Mouse (Mus musculus) stomach, postnatal 0 days (tissue): ENCODE data around the gene Il1r1. TPM values are rescaled to one million over a fixed set of nuclear protein-coding genes. Genes with fewer than 3 reads are reported as not detected.
"Not testable (repeated sequence)": the region's sequence is repeated elsewhere in the genome, so short reads cannot be mapped to it uniquely, and the experiment has no call there.

Source experiments
- ATAC-seq: fragments of 200-750 bp; cut with Nextera tagmentation; 2 replicates; pipeline ENCODE4 v1.8.0; 2017; ENCODE audit not compliant: low FRiP score, low TSS enrichment
- DNase-seq: peaks from one replicate; pipeline ENCODE4 v3.0.0-alpha.2; 2016; ENCODE audit warnings: low spot score
- H3K27ac ChIP-seq: fragments of 300-500 bp; sonication (generic); replicated peaks from 2 replicates; pipeline ENCODE4 v1.5.1; 2014; ENCODE audit warnings: mild to moderate bottlenecking, control low read depth
- H3K27me3 ChIP-seq: fragments of 300-500 bp; sonication (generic); 2 replicates; pipeline ENCODE4 v1.6.1; 2014; ENCODE audit warnings: low read length; ENCODE audit not compliant: control insufficient read depth, insufficient read depth
- H3K36me3 ChIP-seq: fragments of 300-500 bp; sonication (generic); 2 replicates; pipeline ENCODE4 v1.6.1; 2014; ENCODE audit warnings: low read length, mixed read lengths; ENCODE audit not compliant: control insufficient read depth, insufficient read depth
- H3K4me1 ChIP-seq: fragments of 300-500 bp; sonication (generic); replicated peaks from 2 replicates; pipeline ENCODE4 v1.6.1; 2014; ENCODE audit warnings: antibody characterized with exemption; ENCODE audit not compliant: control insufficient read depth, insufficient read depth
- H3K4me2 ChIP-seq: fragments of 300-500 bp; sonication (generic); replicated peaks from 2 replicates; pipeline ENCODE4 v1.6.1; 2014; ENCODE audit warnings: low read depth, mild to moderate bottlenecking, control low read depth, moderate library complexity
- H3K4me3 ChIP-seq: fragments of 300-500 bp; sonication (generic); 2 replicates; pipeline ENCODE4 v1.5.1; 2014; ENCODE audit warnings: low read depth, low read length, control low read depth
- H3K9ac ChIP-seq: fragments of 300-500 bp; sonication (generic); 2 replicates; pipeline ENCODE4 v1.6.1; 2014; ENCODE audit warnings: mild to moderate bottlenecking, low read length, control low read depth, mixed read lengths
- H3K9me3 ChIP-seq: fragments of 300-500 bp; sonication (generic); 2 replicates; pipeline ENCODE4 v1.6.1; 2016; ENCODE audit warnings: low read length; ENCODE audit not compliant: control insufficient read depth
- CTCF ChIP-seq: IDR thresholded peaks from 2 replicates; pipeline ENCODE4 v1.5.1; 2016; ENCODE audit warnings: antibody characterized with exemption, low read depth, mild to moderate bottlenecking, moderate library complexity
- EP300 ChIP-seq: optimal IDR thresholded peaks from 2 replicates; pipeline ENCODE3; 2016; ENCODE audit warnings: antibody characterized with exemption
- WGBS: fragments of 180-500 bp; shearing (Covaris S2); extraction: QIAGEN DNeasy Blood & Tissue Kit; methylation state at CpG from one replicate; pipeline ENCODE4 v1.1.7; 2014; 5-methylcytosine and 5-hydroxymethylcytosine counted together
- polyA plus RNA-seq: library from polyadenylated mRNA; unstranded; fragments of >200 nt; fragmentation: Nextera tagmentation; extraction: Ambion mirVana; gene quantifications from 2 replicates; pipeline ENCODE4 v1.2.1, GENCODE M21; 2015

The Il1r1 gene
- polyA plus RNA-seq, 1 experiment from 2014 or later: 7.3 TPM

DNA sequence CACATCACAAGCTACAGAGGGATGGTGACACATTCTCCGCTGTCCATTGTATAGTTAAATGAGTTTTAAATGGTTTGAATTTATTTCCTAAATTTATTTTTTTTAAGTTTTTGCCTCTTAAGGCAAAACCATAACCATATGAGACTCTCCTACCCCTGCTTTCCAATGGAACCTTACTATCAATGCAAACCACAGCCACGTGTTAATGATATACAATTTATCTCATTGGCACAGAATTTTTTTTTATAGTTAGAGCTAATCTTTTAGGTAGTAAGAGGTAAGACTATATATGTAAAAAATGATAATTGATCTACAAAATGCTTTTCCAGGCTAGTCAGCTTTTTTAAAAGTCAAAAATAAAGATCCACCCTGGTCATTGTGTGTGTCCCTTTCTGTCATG lies 73.2 kb downstream of the Il1r1 start:
- WGBS: 83% methylated on average over 2 of the region's 2 CpGs
- H3K27ac ChIP-seq: no peak overlapping the region
- H3K4me1 ChIP-seq: no peaks in the 10 kb centered on the region
- H3K36me3 ChIP-seq: peaks cover 7% of the 10 kb centered on the region; the same call in 1 of the 2 replicates
- TF ChIP-seq CTCF (no peak), EP300 (no peak)
- DNase-seq (no peak), ATAC-seq (no peak)
- H3K9ac ChIP-seq: no peak overlapping the region
- no peaks in the 10 kb centered on the region for H3K27me3 ChIP-seq
- no peak overlapping the region for H3K4me3 ChIP-seq
- no peak overlapping the region for H3K4me2 ChIP-seq
- no peaks in the 10 kb centered on the region for H3K9me3 ChIP-seq

DNA sequence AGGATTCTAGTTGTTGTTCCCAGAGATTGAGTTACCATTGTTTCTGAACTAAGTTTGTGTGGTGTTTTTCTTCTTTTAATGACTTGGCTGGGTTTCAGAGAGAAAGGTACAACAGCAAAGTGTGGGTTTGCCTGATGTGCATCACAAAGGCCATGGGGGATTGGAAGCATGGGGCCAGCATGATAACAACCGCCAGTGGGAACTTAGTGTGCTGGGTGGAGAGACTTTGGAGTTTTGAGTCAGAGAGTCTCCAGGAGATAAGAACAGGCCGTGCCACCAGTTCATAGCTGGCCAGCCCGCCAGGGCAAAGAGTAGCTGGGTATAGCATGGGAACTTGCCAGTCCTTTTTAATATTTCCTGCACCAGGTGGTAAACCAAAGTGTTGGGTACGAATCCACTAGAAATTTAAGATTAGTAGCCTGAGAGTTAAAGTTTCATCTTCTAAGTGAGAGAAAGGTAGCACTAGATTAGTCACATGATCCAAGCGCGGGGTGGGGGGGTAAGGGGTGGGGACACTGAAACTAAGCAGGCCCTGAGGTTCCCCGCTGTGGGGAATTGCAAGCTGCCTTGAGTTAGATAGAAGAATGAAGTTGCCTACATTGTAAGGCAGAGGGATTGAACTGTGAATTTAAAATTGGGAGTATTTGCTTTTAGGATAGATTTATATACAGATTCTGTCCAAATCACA lies 78.4 kb downstream of the Il1r1 start:
- TF ChIP-seq CTCF: no peak
- no peak for TF ChIP-seq EP300
- no peak for DNase-seq
- H3K4me2 ChIP-seq: no peak overlapping the region
- no peak overlapping the region for H3K9ac ChIP-seq
- H3K27ac ChIP-seq: no peak overlapping the region
- H3K4me1 ChIP-seq: no peaks in the 10 kb centered on the region
- no peak for ATAC-seq
- no peak overlapping the region for H3K4me3 ChIP-seq
- 76% methylated on average over 7 of the region's 7 CpGs for WGBS
- H3K36me3 ChIP-seq: 0 out of 2 replicates have a peak, but pooled peaks cover 4% of the 10 kb centered on the region
- no peaks in the 10 kb centered on the region for H3K9me3 ChIP-seq
- H3K27me3 ChIP-seq: no peaks in the 10 kb centered on the region

DNA sequence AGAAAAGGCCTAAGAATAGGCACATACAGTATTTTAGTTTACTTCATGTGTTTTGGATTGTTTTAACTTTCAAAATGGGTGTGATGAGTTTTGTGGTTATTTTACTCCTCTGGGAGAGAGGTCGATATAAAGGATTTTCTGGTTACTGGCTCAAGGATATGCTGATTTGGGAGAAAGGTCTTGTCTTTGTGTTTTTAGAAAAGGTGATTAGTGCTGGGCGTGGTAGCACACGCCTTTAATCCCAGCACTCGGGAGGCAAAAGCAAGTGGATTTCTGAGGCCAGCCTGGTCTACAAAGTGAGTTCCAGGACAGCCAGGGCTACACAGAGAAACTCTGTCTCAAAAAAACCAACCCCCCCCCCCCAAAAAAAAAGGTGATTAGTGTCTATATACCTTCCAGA lies 79.4 kb downstream of the Il1r1 start:
- 62% methylated on average over 4 of the region's 4 CpGs for WGBS
- H3K4me2 ChIP-seq, H3K27me3 ChIP-seq, ATAC-seq, H3K4me3 ChIP-seq, H3K36me3 ChIP-seq, DNase-seq, H3K9me3 ChIP-seq, H3K4me1 ChIP-seq, H3K9ac ChIP-seq, H3K27ac ChIP-seq: not testable (repeated sequence)

DNA sequence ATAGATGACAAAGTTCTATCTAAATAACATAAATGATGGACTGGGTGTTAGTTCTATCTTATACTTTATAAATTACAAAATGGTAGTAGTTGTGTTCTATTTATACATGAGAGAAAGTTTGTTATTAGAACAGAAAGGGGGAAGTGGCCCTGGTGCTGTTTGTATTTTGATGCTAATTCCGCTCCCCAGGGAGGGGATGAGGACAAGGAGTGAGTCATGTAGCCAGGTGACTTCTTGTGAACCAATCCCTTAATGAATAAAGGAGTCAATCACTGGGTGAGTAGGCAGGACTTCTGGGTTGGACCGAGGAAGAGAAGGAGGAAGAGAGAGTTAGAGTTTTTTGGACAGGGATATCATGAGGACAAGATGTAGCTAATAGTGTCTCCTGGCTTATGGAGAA lies 81.2 kb downstream of the Il1r1 start:
- H3K27ac ChIP-seq: no peak overlapping the region
- 87% methylated on average over 2 of the region's 2 CpGs for WGBS
- TF ChIP-seq CTCF (no peak), EP300 (no peak)
- H3K27me3 ChIP-seq: no peaks in the 10 kb centered on the region
- no peaks in the 10 kb centered on the region for H3K9me3 ChIP-seq
- H3K9ac ChIP-seq: no peak overlapping the region
- H3K4me1 ChIP-seq: no peaks in the 10 kb centered on the region
- ATAC-seq (no peak), DNase-seq (no peak)
- no peak overlapping the region for H3K4me2 ChIP-seq
- no peak overlapping the region for H3K4me3 ChIP-seq
- H3K36me3 ChIP-seq: no peaks in the 10 kb centered on the region

DNA sequence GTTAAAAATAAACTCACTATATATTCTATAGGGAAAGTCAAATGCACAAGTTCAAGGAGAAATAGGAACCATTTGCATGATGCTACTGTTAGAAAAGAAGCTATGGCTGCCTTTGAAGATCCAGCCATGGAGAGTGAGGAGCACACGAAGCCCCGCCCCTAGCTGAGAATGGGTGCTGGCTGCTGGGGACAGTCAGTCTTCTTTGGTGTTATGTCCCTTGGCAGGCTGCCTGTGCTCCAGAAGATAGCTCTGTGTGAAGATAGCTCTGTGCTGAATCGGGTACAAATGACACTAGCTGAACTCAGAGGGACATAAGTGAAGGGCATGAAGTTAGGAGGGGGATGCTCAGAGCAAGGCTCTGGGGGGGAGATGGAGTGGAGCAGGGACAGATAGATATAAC lies 86.2 kb downstream of the Il1r1 start:
- Histone ChIP-seq H3K36me3 (no peaks in the 10 kb centered on the region), H3K4me1 (no peaks in the 10 kb centered on the region), H3K9ac (no peak overlapping the region), H3K9me3 (no peaks in the 10 kb centered on the region), H3K4me3 (no peak overlapping the region), H3K27ac (no peak overlapping the region), H3K4me2 (no peak overlapping the region), H3K27me3 (no peaks in the 10 kb centered on the region)
- WGBS: 88% methylated on average over 3 of the region's 3 CpGs
- TF ChIP-seq CTCF: no peak
- TF ChIP-seq EP300: no peak
- no peak for ATAC-seq
- DNase-seq: no peak

DNA sequence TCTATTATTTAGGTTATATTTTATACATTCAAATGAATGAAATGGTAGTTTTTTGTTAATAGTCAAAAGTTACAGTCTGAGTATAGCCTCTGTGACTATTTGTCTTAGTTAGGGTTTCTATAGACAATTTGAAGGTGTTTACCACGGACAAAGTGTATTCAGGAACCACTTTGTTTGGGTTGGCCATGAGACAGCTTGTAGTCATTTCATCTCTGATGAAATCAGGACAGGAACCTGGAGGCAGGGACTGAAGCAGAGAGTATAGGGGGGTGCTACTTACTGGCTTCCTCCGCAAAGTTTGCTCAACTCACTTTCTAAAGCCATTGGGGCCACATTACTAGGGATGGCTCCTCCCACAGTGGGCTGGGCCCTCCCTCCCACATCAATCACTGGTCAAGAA lies 86.7 kb downstream of the Il1r1 start:
- Histone ChIP-seq H3K27ac (no peak overlapping the region), H3K9me3 (no peaks in the 10 kb centered on the region), H3K27me3 (no peaks in the 10 kb centered on the region), H3K4me1 (no peaks in the 10 kb centered on the region), H3K4me3 (no peak overlapping the region), H3K4me2 (no peak overlapping the region), H3K36me3 (no peaks in the 10 kb centered on the region), H3K9ac (no peak overlapping the region)
- TF ChIP-seq CTCF (no peak), EP300 (no peak)
- WGBS: 79% methylated on average over 2 of the region's 2 CpGs
- ATAC-seq: no peak
- no peak for DNase-seq
